Mouse (Mus musculus): ENCODE data around the gene Olfr1448. TPM values are rescaled to one million over a fixed set of nuclear protein-coding genes. Genes with fewer than 3 reads are reported as not detected.
"Not testable (repeated sequence)": the region's sequence is repeated elsewhere in the genome, so short reads cannot be mapped to it uniquely, and the experiment has no call there.

Gene Olfr1448
- not detected in 2 replicates for polyA plus RNA-seq (2015; fragmentation: Nextera tagmentation; extraction: Ambion mirVana)

- H3K36me3 ChIP-seq: no peaks in the 10 kb centered on the region
- H3K4me1 ChIP-seq (replicated peaks): no peaks in the 10 kb centered on the region
- no peak within 1 kb of the TSS for H3K9ac ChIP-seq (replicated peaks)
- no peak within 1 kb of the TSS for H3K4me3 ChIP-seq (replicated peaks)
- H3K27ac ChIP-seq: no peak within 1 kb of the TSS
- WGBS: 77% methylated on average over 1 of the region's 1 CpGs
- no peaks in the 10 kb centered on the region for H3K27me3 ChIP-seq
- H3K9me3 ChIP-seq: 0 out of 2 replicates have a peak, but pooled peaks cover 6% of the 10 kb centered on the region
- H3K4me2 ChIP-seq (replicated peaks): no peak within 1 kb of the TSS
- no peak for ATAC-seq
Observed at GRCm38 (mm10) chr19:12924319-12924718, at the start of gene Olfr1448. TSS of gene Olfr1448 (minus strand) at chr19:12924419.

GRCm38 (mm10) chr19:12970082-12970481, 45.9 kb upstream of the Olfr1448 start:
- not testable (repeated sequence) for H3K36me3 ChIP-seq; H3K27me3 ChIP-seq; H3K4me2 ChIP-seq (replicated peaks); H3K4me1 ChIP-seq (replicated peaks); H3K9ac ChIP-seq (replicated peaks); H3K4me3 ChIP-seq (replicated peaks); ATAC-seq; H3K27ac ChIP-seq
- peaks cover 20% of the 10 kb centered on the region for H3K9me3 ChIP-seq
- WGBS: 81% methylated on average over 5 of the region's 5 CpGs

- Histone ChIP-seq H3K27me3 (no peaks in the 10 kb centered on the region), H3K9me3 (peaks cover 12% of the 10 kb centered on the region; the same call in 1 of the 2 replicates), H3K9ac (replicated peaks) (no peak within 1 kb of the TSS), H3K27ac (no peak within 1 kb of the TSS), H3K4me2 (replicated peaks) (no peak within 1 kb of the TSS), H3K36me3 (no peaks in the 10 kb centered on the region), H3K4me3 (replicated peaks) (no peak within 1 kb of the TSS), H3K4me1 (replicated peaks) (no peaks in the 10 kb centered on the region)
- 88% methylated on average over 1 of the region's 1 CpGs for WGBS
- no peak for ATAC-seq
Observed at GRCm38 (mm10) chr19:12949958-12950357, 25.7 kb upstream of the Olfr1448 start, which contains the start of gene Olfr1450. TSS of gene Olfr1450 (plus strand) at chr19:12950258.

- Histone ChIP-seq H3K36me3 (no peaks in the 10 kb centered on the region), H3K4me1 (replicated peaks) (no peaks in the 10 kb centered on the region), H3K9ac (replicated peaks) (no peak within 1 kb of the TSS), H3K9me3 (0 out of 2 replicates have a peak, but pooled peaks cover 6% of the 10 kb centered on the region), H3K4me2 (replicated peaks) (no peak within 1 kb of the TSS), H3K27me3 (no peaks in the 10 kb centered on the region), H3K4me3 (replicated peaks) (no peak within 1 kb of the TSS), H3K27ac (no peak within 1 kb of the TSS)
- ATAC-seq: no peak
Observed at GRCm38 (mm10) chr19:12930540-12930939, 6.3 kb upstream of the Olfr1448 start, which contains the start of gene Olfr1449. TSS of gene Olfr1449 (plus strand) at chr19:12930840.

- Histone ChIP-seq H3K4me3 (replicated peaks) (no peak within 1 kb of the TSS), H3K9ac (replicated peaks) (no peak within 1 kb of the TSS), H3K9me3 (0 out of 2 replicates have a peak, but pooled peaks cover under 1% of the 10 kb centered on the region), H3K4me2 (replicated peaks) (no peak within 1 kb of the TSS), H3K27me3 (no peaks in the 10 kb centered on the region), H3K27ac (no peak within 1 kb of the TSS), H3K36me3 (no peaks in the 10 kb centered on the region), H3K4me1 (replicated peaks) (no peaks in the 10 kb centered on the region)
- WGBS: 98% methylated on average over 1 of the region's 1 CpGs
- ATAC-seq: no peak
Observed at GRCm38 (mm10) chr19:12903643-12904042, 20.6 kb downstream of the Olfr1448 start, which contains the start of gene Olfr1447. TSS of gene Olfr1447 (minus strand) at chr19:12903743.

- H3K9me3 ChIP-seq: peaks cover 5% of the 10 kb centered on the region; the same call in 1 of the 2 replicates
- H3K4me2 ChIP-seq (replicated peaks): no peak within 1 kb of the TSS
- no peak within 1 kb of the TSS for H3K27ac ChIP-seq
- no peak for ATAC-seq
- H3K4me1 ChIP-seq (replicated peaks): no peaks in the 10 kb centered on the region
- no peaks in the 10 kb centered on the region for H3K27me3 ChIP-seq
- H3K36me3 ChIP-seq: no peaks in the 10 kb centered on the region
- no peak within 1 kb of the TSS for H3K4me3 ChIP-seq (replicated peaks)
- H3K9ac ChIP-seq (replicated peaks): no peak within 1 kb of the TSS
- 74% methylated on average over 1 of the region's 1 CpGs for WGBS
Observed at GRCm38 (mm10) chr19:12893424-12893823, 30.8 kb downstream of the Olfr1448 start, which contains the start of gene Olfr1446. TSS of gene Olfr1446 (minus strand) at chr19:12893524.

- Histone ChIP-seq H3K4me3 (replicated peaks) (no peak within 1 kb of the TSS), H3K4me1 (replicated peaks) (no peaks in the 10 kb centered on the region), H3K27ac (no peak within 1 kb of the TSS), H3K9me3 (no peaks in the 10 kb centered on the region), H3K9ac (replicated peaks) (no peak within 1 kb of the TSS), H3K36me3 (no peaks in the 10 kb centered on the region), H3K27me3 (no peaks in the 10 kb centered on the region), H3K4me2 (replicated peaks) (no peak within 1 kb of the TSS)
- ATAC-seq: no peak
- 85% methylated on average over 2 of the region's 2 CpGs for WGBS
Observed at GRCm38 (mm10) chr19:12883555-12883954, 40.7 kb downstream of the Olfr1448 start, which contains the start of gene Olfr1445. TSS of gene Olfr1445 (plus strand) at chr19:12883855.

Other genes starting within 250 kb of the Olfr1448 start
- not detected in 2 replicates for gene Olfr1443, start 246.3 kb downstream of the Olfr1448 start, polyA plus RNA-seq (2015; fragmentation: Nextera tagmentation; extraction: Ambion mirVana)
- gene Keg1, start 228.6 kb downstream of the Olfr1448 start, polyA plus RNA-seq (2015; fragmentation: Nextera tagmentation; extraction: Ambion mirVana): not detected in 2 replicates
- 2.0 and 3.1 TPM in 2 replicates for gene Cntf, start 158.8 kb downstream of the Olfr1448 start, polyA plus RNA-seq (2015; fragmentation: Nextera tagmentation; extraction: Ambion mirVana)
- 15.9 and 17.1 TPM in 2 replicates for gene Zfp91, start 128.3 kb downstream of the Olfr1448 start, polyA plus RNA-seq (2015; fragmentation: Nextera tagmentation; extraction: Ambion mirVana)
- gene Lpxn, start 128.2 kb downstream of the Olfr1448 start, polyA plus RNA-seq (2015; fragmentation: Nextera tagmentation; extraction: Ambion mirVana): 0.89 and 1.3 TPM in 2 replicates
- gene Gm5244, start 77.7 kb downstream of the Olfr1448 start, polyA plus RNA-seq (2015; fragmentation: Nextera tagmentation; extraction: Ambion mirVana): not detected in 2 replicates
- not detected in 2 replicates for gene Olfr1444, start 67.1 kb downstream of the Olfr1448 start, polyA plus RNA-seq (2015; fragmentation: Nextera tagmentation; extraction: Ambion mirVana)
- not detected in 2 replicates for gene Olfr1445, start 40.6 kb downstream of the Olfr1448 start, polyA plus RNA-seq (2015; fragmentation: Nextera tagmentation; extraction: Ambion mirVana)
- not detected in 2 replicates for gene Olfr1446, start 30.9 kb downstream of the Olfr1448 start, polyA plus RNA-seq (2015; fragmentation: Nextera tagmentation; extraction: Ambion mirVana)
- not detected in 2 replicates for gene Olfr1447, start 20.7 kb downstream of the Olfr1448 start, polyA plus RNA-seq (2015; fragmentation: Nextera tagmentation; extraction: Ambion mirVana)
- gene Olfr1449, start 6.4 kb upstream of the Olfr1448 start, polyA plus RNA-seq (2015; fragmentation: Nextera tagmentation; extraction: Ambion mirVana): not detected in 2 replicates
- gene Olfr1450, start 25.8 kb upstream of the Olfr1448 start, polyA plus RNA-seq (2015; fragmentation: Nextera tagmentation; extraction: Ambion mirVana): not detected in 2 replicates
- gene Olfr1451, start 70.6 kb upstream of the Olfr1448 start, polyA plus RNA-seq (2015; fragmentation: Nextera tagmentation; extraction: Ambion mirVana): not detected in 2 replicates
- gene Olfr1453, start 103.9 kb upstream of the Olfr1448 start, polyA plus RNA-seq (2015; fragmentation: Nextera tagmentation; extraction: Ambion mirVana): not detected in 2 replicates
- gene Olfr1454, start 136.2 kb upstream of the Olfr1448 start, polyA plus RNA-seq (2015; fragmentation: Nextera tagmentation; extraction: Ambion mirVana): not detected in 2 replicates
- not detected in 2 replicates for gene Olfr1457, start 173.5 kb upstream of the Olfr1448 start, polyA plus RNA-seq (2015; fragmentation: Nextera tagmentation; extraction: Ambion mirVana)
- gene Olfr1458, start 182.4 kb upstream of the Olfr1448 start, polyA plus RNA-seq (2015; fragmentation: Nextera tagmentation; extraction: Ambion mirVana): not detected in 2 replicates
- gene Olfr1459, start 225.1 kb upstream of the Olfr1448 start, polyA plus RNA-seq (2015; fragmentation: Nextera tagmentation; extraction: Ambion mirVana): not detected in 2 replicates
- gene Olfr1461, start 238.6 kb upstream of the Olfr1448 start, polyA plus RNA-seq (2015; fragmentation: Nextera tagmentation; extraction: Ambion mirVana): not detected in 2 replicates

Data from midbrain, embryonic 13.5 days (tissue).